Mouse (Mus musculus) embryonic fibroblast, embryonic 13.5 days (primary cell): ENCODE data around the gene Xylt1. TPM values are rescaled to one million over a fixed set of nuclear protein-coding genes. Genes with fewer than 3 reads are reported as not detected.
A peak's percentile ranks its signal among the peaks of the same experiment; 100 is the strongest.

Source experiments
- H3K27ac ChIP-seq: 2 replicates; pipeline ENCODE4 v1.5.1; 2012; ENCODE audit warnings: low read length, control low read depth, inconsistent platforms; ENCODE audit not compliant: insufficient read depth
- H3K4me1 ChIP-seq: 2 replicates; pipeline ENCODE4 v1.6.1; 2011; ENCODE audit warnings: low read length; ENCODE audit not compliant: control insufficient read depth, insufficient read depth
- H3K4me3 ChIP-seq: 2 replicates; pipeline ENCODE4 v1.5.1; 2011; ENCODE audit warnings: mild to moderate bottlenecking, control low read depth, low read length; ENCODE audit not compliant: insufficient read depth
- CTCF ChIP-seq: IDR thresholded peaks from 2 replicates; pipeline ENCODE4 v1.5.1; 2011; ENCODE audit warnings: mild to moderate bottlenecking, control low read depth, low read length, moderate library complexity, borderline replicate concordance; ENCODE audit not compliant: insufficient read depth
- POLR2A ChIP-seq: IDR thresholded peaks from 2 replicates; pipeline ENCODE4 v1.6.1; 2011; ENCODE audit warnings: low read depth, mild to moderate bottlenecking, control low read depth, low read length, moderate library complexity
- polyA plus RNA-seq: library from polyadenylated mRNA; stranded (reverse); fragments of >200 nt; gene quantifications from 2 replicates; pipeline ENCODE4 v1.2.4, GENCODE M21; 2011; ENCODE audit warnings: low read depth; ENCODE audit not compliant: missing spikeins, insufficient read length

The Xylt1 gene
- polyA plus RNA-seq, 1 experiment = 6.9 TPM

DNA sequence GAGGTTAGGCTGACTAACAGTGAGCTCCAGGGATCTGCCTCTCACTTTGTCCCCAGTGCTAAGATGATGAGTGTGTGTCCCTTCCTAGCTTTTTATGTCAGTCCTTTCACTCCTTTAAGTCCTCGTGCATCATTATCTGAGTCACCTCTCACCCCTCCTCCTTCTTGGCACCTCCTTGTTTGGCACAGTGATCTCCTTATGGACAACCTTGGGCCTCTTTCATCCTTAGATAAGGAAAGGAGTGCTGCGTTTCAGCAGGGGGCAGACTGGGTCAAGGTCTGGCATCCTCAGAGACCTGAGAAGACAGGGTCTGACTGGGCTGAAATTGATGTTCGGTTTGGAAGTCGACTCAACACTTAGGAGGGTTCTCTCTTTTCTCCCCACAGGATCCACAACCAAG, 94.3 kb downstream of the Xylt1 start:
- Histone ChIP-seq H3K4me1 (peaks cover 34% of the 10 kb centered on the region), H3K27ac (no peak overlapping the region), H3K4me3 (no peak overlapping the region)
- no peak for TF ChIP-seq POLR2A
- 0 out of 2 replicates have a peak, but pooled peaks have one; percentile 5 for TF ChIP-seq CTCF

DNA sequence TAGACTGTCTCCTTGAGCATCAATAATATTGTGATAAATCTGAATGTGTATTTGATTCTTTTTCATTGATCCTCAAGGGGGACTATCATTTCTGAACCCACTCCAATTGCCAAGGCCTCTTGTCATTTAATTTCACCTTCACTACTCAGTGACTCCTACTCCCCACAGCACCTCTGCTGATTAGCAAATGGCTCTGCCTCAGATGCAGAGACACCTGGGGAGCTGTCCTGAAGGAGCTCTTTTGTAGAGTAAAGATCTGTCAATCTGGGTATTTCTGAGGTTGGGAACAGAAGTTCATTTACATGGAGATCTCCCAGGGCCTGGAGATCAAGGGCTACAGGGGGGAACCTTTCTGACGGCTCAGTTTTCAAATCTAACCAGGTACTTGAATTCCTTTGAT, 98.2 kb downstream of the Xylt1 start:
- H3K27ac ChIP-seq = no peak overlapping the region
- TF ChIP-seq POLR2A (no peak), CTCF (no peak)
- H3K4me1 ChIP-seq = peaks cover 7% of the 10 kb centered on the region; the same call in 1 of the 2 replicates
- no peak overlapping the region for H3K4me3 ChIP-seq

- no peak overlapping the region for H3K27ac ChIP-seq
- no peak for TF ChIP-seq CTCF
- no peaks in the 10 kb centered on the region for H3K4me1 ChIP-seq
- H3K4me3 ChIP-seq = no peak overlapping the region
Measured at GRCm38 (mm10) chr7:117480831-117481230, 100.1 kb downstream of the Xylt1 start.

DNA sequence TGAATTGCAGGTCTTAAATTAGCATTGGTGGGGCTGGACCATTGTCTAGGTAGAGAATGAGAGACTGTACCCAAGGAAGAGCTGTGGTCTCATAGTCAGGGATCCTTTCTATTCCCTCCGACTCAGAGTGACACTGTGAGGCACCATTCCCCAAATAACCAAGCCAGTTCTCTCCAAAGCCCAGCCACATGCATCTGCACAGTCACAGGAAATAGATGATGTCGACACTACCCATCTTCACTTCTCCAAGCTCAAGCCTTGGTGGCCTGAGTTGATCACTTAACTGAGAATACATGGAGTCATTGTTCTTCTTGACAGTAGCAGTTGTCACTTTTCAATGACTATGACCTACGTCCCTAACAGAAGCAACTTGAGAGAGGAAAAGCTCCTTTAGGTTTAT, 100.6 kb downstream of the Xylt1 start:
- Histone ChIP-seq H3K4me3 (no peak overlapping the region), H3K27ac (no peak overlapping the region), H3K4me1 (peaks cover under 1% of the 10 kb centered on the region; the same call in 1 of the 2 replicates)
- TF ChIP-seq POLR2A = no peak
- no peak for TF ChIP-seq CTCF

DNA sequence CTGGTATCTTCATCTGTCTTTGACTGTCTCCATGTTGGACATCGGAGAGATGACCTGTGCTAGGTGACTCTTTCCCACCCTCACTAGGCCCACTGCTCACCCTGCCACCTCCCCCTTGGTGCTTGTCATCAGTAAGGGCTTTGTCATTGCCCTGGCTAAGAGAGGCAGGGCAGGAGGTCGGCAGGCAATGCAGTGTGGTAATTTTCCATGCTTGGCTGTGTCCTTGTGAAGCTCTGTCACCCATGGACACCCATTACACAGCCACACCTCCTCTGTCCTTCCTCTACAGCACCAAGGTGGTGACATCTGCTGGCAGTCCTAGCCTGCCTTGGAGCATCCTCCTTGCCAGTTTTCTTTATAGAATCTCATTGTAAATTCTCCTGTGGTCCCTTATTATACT, 101.9 kb downstream of the Xylt1 start:
- no peak for TF ChIP-seq POLR2A
- no peak for TF ChIP-seq CTCF
- Histone ChIP-seq H3K27ac (no peak overlapping the region), H3K4me3 (no peak overlapping the region), H3K4me1 (peaks cover 6% of the 10 kb centered on the region)

- Histone ChIP-seq H3K4me3 (no peak overlapping the region), H3K4me1 (peaks cover 6% of the 10 kb centered on the region), H3K27ac (no peak overlapping the region)
- TF ChIP-seq CTCF (no peak), POLR2A (no peak)
Measured at GRCm38 (mm10) chr7:117484589-117484988, 103.8 kb downstream of the Xylt1 start.

DNA sequence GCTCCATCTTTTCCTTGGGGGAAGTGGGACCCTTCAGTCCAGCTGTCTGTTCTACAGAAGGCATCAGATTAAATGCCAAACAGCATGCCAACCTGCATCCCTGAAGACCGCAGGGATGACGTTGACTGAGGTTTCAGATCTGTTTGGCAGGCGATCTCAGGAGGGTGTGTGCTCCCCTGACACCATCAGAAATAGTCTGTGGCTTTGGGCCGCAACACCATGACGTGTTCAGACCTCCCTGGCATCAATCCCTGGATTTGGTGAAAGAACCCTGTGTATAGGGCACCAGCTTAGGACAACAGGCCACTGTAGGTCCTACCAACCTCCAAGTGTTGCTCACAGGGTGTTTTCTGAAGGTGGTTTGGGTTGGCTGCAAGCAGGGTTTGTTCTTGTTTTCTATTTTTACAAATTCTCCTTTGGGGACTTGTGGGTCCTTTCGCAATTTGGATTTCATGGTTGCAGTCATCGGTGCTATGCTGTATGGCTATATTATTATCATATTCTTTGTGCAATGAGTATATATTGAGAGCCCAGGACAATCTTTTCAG, 104.3 kb downstream of the Xylt1 start:
- Histone ChIP-seq H3K27ac (no peak overlapping the region), H3K4me3 (no peak overlapping the region), H3K4me1 (peaks cover 6% of the 10 kb centered on the region)
- no peak for TF ChIP-seq POLR2A
- no peak for TF ChIP-seq CTCF

- TF ChIP-seq POLR2A (no peak), CTCF (no peak)
- H3K27ac ChIP-seq = peak overlapping the region; percentile 49; the same call in 1 of the 2 replicates
- peaks cover 6% of the 10 kb centered on the region for H3K4me1 ChIP-seq
- H3K4me3 ChIP-seq = no peak overlapping the region
Measured at GRCm38 (mm10) chr7:117486425-117487172, 105.8 kb downstream of the Xylt1 start.

DNA sequence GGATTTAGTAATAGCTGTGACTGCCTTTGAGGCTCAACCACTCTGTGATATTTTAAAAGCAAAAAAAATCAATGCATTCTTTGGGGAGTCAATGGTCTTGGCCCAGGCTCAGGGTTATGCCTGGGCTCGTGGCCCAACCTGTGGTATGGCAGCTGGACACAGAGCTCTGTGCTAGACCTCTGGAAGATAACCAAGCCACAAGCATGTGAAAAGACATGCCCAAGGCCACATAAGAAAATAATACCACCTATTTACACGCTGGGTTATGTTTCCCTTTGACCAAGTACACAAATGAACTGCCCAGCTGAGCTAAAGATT, 106.4 kb downstream of the Xylt1 start:
- Histone ChIP-seq H3K4me3 (no peak overlapping the region), H3K4me1 (peaks cover 6% of the 10 kb centered on the region), H3K27ac (0 out of 2 replicates have a peak overlapping the region, but pooled peaks have one; percentile 21)
- TF ChIP-seq CTCF = no peak
- no peak for TF ChIP-seq POLR2A

- Histone ChIP-seq H3K27ac (no peak overlapping the region), H3K4me3 (no peak overlapping the region), H3K4me1 (peaks cover 6% of the 10 kb centered on the region)
- no peak for TF ChIP-seq CTCF
- no peak for TF ChIP-seq POLR2A
Measured at GRCm38 (mm10) chr7:117489973-117490372, 109.2 kb downstream of the Xylt1 start.
